Mouse (Mus musculus) forebrain, embryonic 10.5 days (tissue): Measurements from ENCODE around the gene Mxi1. TPM values are rescaled to one million over a fixed set of nuclear protein-coding genes. Genes with fewer than 3 reads are reported as not detected.
A peak's percentile ranks its signal among the peaks of the same experiment; 100 is the strongest.

Source experiments
- DNase-seq: peaks from one replicate; pipeline ENCODE4 v3.0.0-alpha.2; 2017; ENCODE audit warnings: low spot score; ENCODE audit errors: extremely low spot score
- H3K27ac ChIP-seq: fragments of 300-500 bp; sonication (generic); 2 replicates; pipeline ENCODE4 v1.5.1; 2016; ENCODE audit warnings: mild to moderate bottlenecking
- H3K27me3 ChIP-seq: fragments of 300-500 bp; sonication (generic); 2 replicates; pipeline ENCODE4 v1.6.1; 2016; ENCODE audit warnings: mild to moderate bottlenecking; ENCODE audit not compliant: poor library complexity, severe bottlenecking
- H3K36me3 ChIP-seq: fragments of 300-500 bp; sonication (generic); replicated peaks from 2 replicates; pipeline ENCODE4 v1.6.1; 2016; ENCODE audit warnings: mild to moderate bottlenecking, moderate library complexity
- H3K4me1 ChIP-seq: fragments of 300-500 bp; sonication (generic); 2 replicates; pipeline ENCODE4 v1.6.1; 2016
- H3K4me3 ChIP-seq: fragments of 300-500 bp; sonication (generic); 2 replicates; pipeline ENCODE4 v1.5.1; 2016; ENCODE audit warnings: mild to moderate bottlenecking, moderate library complexity
- H3K9me3 ChIP-seq: fragments of 300-500 bp; sonication (generic); 2 replicates; pipeline ENCODE4 v1.6.1; 2016; ENCODE audit warnings: mild to moderate bottlenecking, moderate library complexity
- WGBS: fragments of 180-500 bp; shearing (Covaris S2); methylation state at CpG from one replicate; pipeline ENCODE4 v1.1.7; 2016; 5-methylcytosine and 5-hydroxymethylcytosine counted together
- polyA plus RNA-seq: library from polyadenylated mRNA; unstranded; fragments of >200 nt; fragmentation: Nextera tagmentation; extraction: Ambion mirVana; gene quantifications from 2 replicates; pipeline ENCODE4 v1.2.1, GENCODE M21; 2016

Mxi1 gene
- polyA plus RNA-seq, 1 experiment from 2014 or later: 16.1 TPM

GRCm38 (mm10) chr19:53278491-53279415, 31.6 kb upstream of the Mxi1 start:
- Histone ChIP-seq H3K4me1 (peaks cover 39% of the 10 kb centered on the region), H3K9me3 (no peaks in the 10 kb centered on the region), H3K4me3 (no peak overlapping the region), H3K36me3 (no peaks in the 10 kb centered on the region), H3K27ac (0 out of 2 replicates have a peak overlapping the region, but pooled peaks have one; percentile 30), H3K27me3 (0 out of 2 replicates have a peak, but pooled peaks cover 5% of the 10 kb centered on the region)
- no peak for DNase-seq
- 81% methylated on average over 19 of the region's 19 CpGs for WGBS

GRCm38 (mm10) chr19:53280254-53280653, 30.1 kb upstream of the Mxi1 start:
- WGBS: 90% methylated on average over 8 of the region's 8 CpGs
- H3K4me3 ChIP-seq: no peak overlapping the region

GRCm38 (mm10) chr19:53282571-53282970, 27.7 kb upstream of the Mxi1 start:
- Histone ChIP-seq H3K9me3 (no peaks in the 10 kb centered on the region), H3K27me3 (peaks cover 10% of the 10 kb centered on the region; the same call in 1 of the 2 replicates), H3K27ac (peak overlapping the region; percentile 15; the same call in 1 of the 2 replicates), H3K4me3 (no peak overlapping the region), H3K36me3 (no peaks in the 10 kb centered on the region), H3K4me1 (peaks cover 35% of the 10 kb centered on the region)
- DNase-seq: no peak
- WGBS: 67% methylated on average over 10 of the region's 10 CpGs

More at GRCm38 (mm10) chr19:53280254-53280653, 30.1 kb upstream of the Mxi1 start:
- Histone ChIP-seq H3K9me3 (no peaks in the 10 kb centered on the region), H3K36me3 (no peaks in the 10 kb centered on the region), H3K27me3 (peaks cover 8% of the 10 kb centered on the region; the same call in 1 of the 2 replicates), H3K4me1 (peaks cover 49% of the 10 kb centered on the region), H3K27ac (no peak overlapping the region)
- no peak for DNase-seq

GRCm38 (mm10) chr19:53283742-53284141, 26.6 kb upstream of the Mxi1 start:
- WGBS: 78% methylated on average over 7 of the region's 7 CpGs
- no peaks in the 10 kb centered on the region for H3K9me3 ChIP-seq
- H3K36me3 ChIP-seq: no peaks in the 10 kb centered on the region
- H3K27me3 ChIP-seq: peaks cover 10% of the 10 kb centered on the region; the same call in 1 of the 2 replicates
- no peak for DNase-seq
- no peak overlapping the region for H3K4me3 ChIP-seq
- H3K27ac ChIP-seq: no peak overlapping the region
- peaks cover 32% of the 10 kb centered on the region for H3K4me1 ChIP-seq

GRCm38 (mm10) chr19:53284268-53285208, 25.8 kb upstream of the Mxi1 start:
- H3K4me3 ChIP-seq: no peak overlapping the region
- H3K27me3 ChIP-seq: peaks cover 10% of the 10 kb centered on the region; the same call in 1 of the 2 replicates
- H3K4me1 ChIP-seq: peaks cover 26% of the 10 kb centered on the region
- 42% methylated on average over 20 of the region's 20 CpGs for WGBS
- DNase-seq: no peak
- H3K27ac ChIP-seq: no peak overlapping the region
- no peaks in the 10 kb centered on the region for H3K9me3 ChIP-seq
- no peaks in the 10 kb centered on the region for H3K36me3 ChIP-seq

- 81% methylated on average over 23 of the region's 23 CpGs for WGBS
- Histone ChIP-seq H3K4me1 (0 out of 2 replicates have a peak, but pooled peaks cover 4% of the 10 kb centered on the region), H3K36me3 (no peaks in the 10 kb centered on the region), H3K27me3 (no peaks in the 10 kb centered on the region), H3K9me3 (no peaks in the 10 kb centered on the region), H3K4me3 (no peak overlapping the region), H3K27ac (no peak overlapping the region)
- DNase-seq: no peak
Measured at GRCm38 (mm10) chr19:53296331-53297254, 13.7 kb upstream of the Mxi1 start.

- no peak for DNase-seq
- no peaks in the 10 kb centered on the region for H3K27me3 ChIP-seq
- WGBS: 62% methylated on average over 17 of the region's 17 CpGs
- H3K36me3 ChIP-seq: no peaks in the 10 kb centered on the region
- H3K4me3 ChIP-seq: no peak overlapping the region
- H3K9me3 ChIP-seq: no peaks in the 10 kb centered on the region
- 0 out of 2 replicates have a peak, but pooled peaks cover 4% of the 10 kb centered on the region for H3K4me1 ChIP-seq
- H3K27ac ChIP-seq: 0 out of 2 replicates have a peak overlapping the region, but pooled peaks have one; percentile 31
Measured at GRCm38 (mm10) chr19:53299156-53299828, 11.0 kb upstream of the Mxi1 start.

GRCm38 (mm10) chr19:53299829-53300181, 10.5 kb upstream of the Mxi1 start:
- WGBS: 88% methylated on average over 4 of the region's 4 CpGs
- no peak for DNase-seq
- Histone ChIP-seq H3K4me1 (0 out of 2 replicates have a peak, but pooled peaks cover 4% of the 10 kb centered on the region), H3K4me3 (no peak overlapping the region), H3K36me3 (no peaks in the 10 kb centered on the region), H3K27ac (0 out of 2 replicates have a peak overlapping the region, but pooled peaks have one; percentile 16), H3K27me3 (no peaks in the 10 kb centered on the region), H3K9me3 (no peaks in the 10 kb centered on the region)

GRCm38 (mm10) chr19:53303382-53303781, 6.9 kb upstream of the Mxi1 start:
- H3K36me3 ChIP-seq: no peaks in the 10 kb centered on the region
- DNase-seq: no peak
- WGBS: 91% methylated on average over 7 of the region's 7 CpGs
- peaks cover 25% of the 10 kb centered on the region for H3K4me1 ChIP-seq
- no peaks in the 10 kb centered on the region for H3K27me3 ChIP-seq
- no peaks in the 10 kb centered on the region for H3K9me3 ChIP-seq
- no peak overlapping the region for H3K4me3 ChIP-seq
- H3K27ac ChIP-seq: no peak overlapping the region

GRCm38 (mm10) chr19:53305621-53306020, 4.7 kb upstream of the Mxi1 start:
- H3K4me1 ChIP-seq: peaks cover 39% of the 10 kb centered on the region
- H3K9me3 ChIP-seq: no peaks in the 10 kb centered on the region
- H3K27me3 ChIP-seq: no peaks in the 10 kb centered on the region
- no peak for DNase-seq
- no peaks in the 10 kb centered on the region for H3K36me3 ChIP-seq
- H3K27ac ChIP-seq: peak overlapping the region; percentile 58
- no peak overlapping the region for H3K4me3 ChIP-seq
- WGBS: 86% methylated on average over 8 of the region's 8 CpGs

- Histone ChIP-seq H3K4me3 (peak overlapping the region; percentile 3; the same call in 1 of the 2 replicates), H3K36me3 (no peaks in the 10 kb centered on the region), H3K27me3 (no peaks in the 10 kb centered on the region), H3K9me3 (no peaks in the 10 kb centered on the region), H3K27ac (peak overlapping the region; percentile 81), H3K4me1 (peaks cover 41% of the 10 kb centered on the region)
- DNase-seq: no peak
- WGBS: 15% methylated on average over 11 of the region's 11 CpGs
Measured at GRCm38 (mm10) chr19:53306706-53307105, 3.6 kb upstream of the Mxi1 start.
